Mouse (Mus musculus) hindbrain, embryonic 10.5 days (tissue): ENCODE data around the gene Fbxo27. TPM values are rescaled to one million over a fixed set of nuclear protein-coding genes. Genes with fewer than 3 reads are reported as not detected.
"Not testable (repeated sequence)": the region's sequence is repeated elsewhere in the genome, so short reads cannot be mapped to it uniquely, and the experiment has no call there.

ENCODE experiments used
- DNase-seq: peaks from one replicate; pipeline ENCODE4 v3.0.0-alpha.2; 2017; ENCODE audit warnings: low spot score
- H3K27ac ChIP-seq: fragments of 300-500 bp; sonication (generic); 2 replicates; pipeline ENCODE4 v1.5.1; 2016; ENCODE audit warnings: mild to moderate bottlenecking, moderate library complexity
- H3K27me3 ChIP-seq: fragments of 300-500 bp; sonication (generic); 2 replicates; pipeline ENCODE4 v1.6.1; 2016; ENCODE audit warnings: mild to moderate bottlenecking; ENCODE audit not compliant: poor library complexity, insufficient read depth, severe bottlenecking
- H3K36me3 ChIP-seq: fragments of 300-500 bp; sonication (generic); 2 replicates; pipeline ENCODE4 v1.6.1; 2016; ENCODE audit warnings: mild to moderate bottlenecking, moderate library complexity
- H3K4me1 ChIP-seq: fragments of 300-500 bp; sonication (generic); replicated peaks from 2 replicates; pipeline ENCODE4 v1.6.1; 2016; ENCODE audit warnings: mild to moderate bottlenecking
- H3K4me3 ChIP-seq: fragments of 300-500 bp; sonication (generic); 2 replicates; pipeline ENCODE4 v1.5.1; 2016; ENCODE audit warnings: mild to moderate bottlenecking, moderate library complexity
- H3K9me3 ChIP-seq: fragments of 300-500 bp; sonication (generic); 2 replicates; pipeline ENCODE4 v1.6.1; 2016; ENCODE audit warnings: mild to moderate bottlenecking, moderate library complexity
- WGBS: fragments of 180-500 bp; shearing (Covaris S2); methylation state at CpG from one replicate; pipeline ENCODE4 v1.1.7; 2016; 5-methylcytosine and 5-hydroxymethylcytosine counted together
- polyA plus RNA-seq: library from polyadenylated mRNA; unstranded; fragments of >200 nt; fragmentation: Nextera tagmentation; extraction: Ambion mirVana; gene quantifications from 2 replicates; pipeline ENCODE4 v1.2.1, GENCODE M21; 2016

The Fbxo27 gene
- polyA plus RNA-seq, 1 experiment from 2014 or later = 5.6 TPM

DNA sequence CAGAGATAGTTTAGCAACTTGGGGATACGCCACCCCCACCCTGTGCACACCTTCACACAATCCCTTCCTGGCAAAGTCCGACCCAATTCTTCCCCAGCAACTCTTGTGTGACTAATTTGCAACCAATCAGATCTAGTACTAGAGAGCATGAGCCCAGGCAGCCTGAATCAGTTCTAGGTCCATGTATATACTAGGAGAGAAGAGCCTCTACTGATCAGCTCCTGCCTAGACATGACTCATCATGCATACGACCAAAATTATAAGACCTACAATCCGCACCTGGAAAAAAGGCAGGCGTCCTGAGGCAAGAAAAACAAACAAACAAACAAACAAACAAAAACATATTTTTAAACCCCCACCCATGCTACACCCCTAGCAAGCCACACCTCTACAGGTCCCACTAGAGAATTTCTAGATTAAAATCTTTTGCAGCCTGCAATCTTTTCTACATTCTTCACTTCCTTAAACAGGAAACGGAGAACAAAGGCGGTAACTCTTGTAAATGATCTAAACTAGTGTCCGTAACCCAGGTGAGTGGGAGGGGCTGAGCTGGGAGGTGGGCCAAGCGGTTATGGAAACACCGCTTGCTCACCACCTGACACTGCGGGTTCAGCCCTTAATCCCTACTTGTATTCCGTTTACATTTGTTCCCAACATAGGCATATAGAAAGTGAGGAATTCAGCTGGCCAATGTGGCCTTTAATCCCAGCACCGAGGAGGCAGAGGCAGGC, 15.7 kb upstream of the Fbxo27 start:
- H3K27me3 ChIP-seq = no peaks in the 10 kb centered on the region
- no peak for DNase-seq
- H3K36me3 ChIP-seq = no peaks in the 10 kb centered on the region
- H3K4me1 ChIP-seq = no peaks in the 10 kb centered on the region
- WGBS = 86% methylated on average over 13 of the region's 13 CpGs
- H3K4me3 ChIP-seq = no peak overlapping the region
- H3K9me3 ChIP-seq = no peaks in the 10 kb centered on the region
- no peak overlapping the region for H3K27ac ChIP-seq

DNA sequence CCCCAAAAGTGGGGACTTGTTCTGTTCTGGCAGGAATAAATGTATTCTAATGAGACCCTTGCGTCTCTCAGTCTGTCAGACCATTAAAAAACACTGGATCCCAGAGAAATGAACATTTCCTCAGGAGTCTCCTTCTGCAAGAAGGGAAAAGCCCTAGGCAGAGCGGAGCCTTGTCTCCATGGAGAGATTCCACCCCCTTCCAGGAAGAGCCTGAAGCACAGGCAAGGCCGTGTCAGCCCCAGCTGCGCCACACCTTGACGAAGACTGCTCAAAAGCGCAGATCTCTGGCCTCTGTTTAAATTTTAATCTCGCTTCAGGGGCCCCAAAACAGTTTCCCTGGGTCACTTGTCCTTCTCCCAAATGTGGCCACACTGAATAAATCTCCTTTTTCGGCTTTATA, 15.0 kb upstream of the Fbxo27 start:
- H3K27me3 ChIP-seq = no peaks in the 10 kb centered on the region
- DNase-seq = no peak
- no peak overlapping the region for H3K4me3 ChIP-seq
- WGBS = 88% methylated on average over 8 of the region's 8 CpGs
- no peak overlapping the region for H3K27ac ChIP-seq
- H3K9me3 ChIP-seq = no peaks in the 10 kb centered on the region
- no peaks in the 10 kb centered on the region for H3K4me1 ChIP-seq
- no peaks in the 10 kb centered on the region for H3K36me3 ChIP-seq

DNA sequence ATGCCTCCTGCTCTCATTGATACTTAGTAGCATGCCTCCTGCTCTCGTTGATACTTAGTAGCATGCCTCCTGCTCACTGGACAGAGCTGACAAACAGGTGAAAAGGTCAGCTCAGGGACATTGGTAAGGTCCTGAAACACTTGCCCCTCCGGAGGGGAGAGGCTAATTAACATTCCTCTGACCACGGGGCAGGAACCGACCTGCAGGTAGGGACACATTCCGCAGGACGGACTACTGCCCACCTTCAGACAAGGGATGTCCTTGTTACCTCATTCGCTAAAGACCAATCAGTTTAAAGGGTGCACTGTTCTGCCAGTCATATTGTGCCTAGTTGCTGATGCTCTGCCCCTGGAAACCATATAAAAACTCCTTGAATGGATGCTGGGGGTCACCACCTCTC, 1.6 kb upstream of the Fbxo27 start:
- H3K27ac ChIP-seq = no peak overlapping the region
- H3K36me3 ChIP-seq = no peaks in the 10 kb centered on the region
- H3K4me1 ChIP-seq = peaks cover 25% of the 10 kb centered on the region
- H3K9me3 ChIP-seq = 0 out of 2 replicates have a peak, but pooled peaks cover 3% of the 10 kb centered on the region
- no peak overlapping the region for H3K4me3 ChIP-seq
- 75% methylated on average over 7 of the region's 7 CpGs for WGBS
- H3K27me3 ChIP-seq = peaks cover 35% of the 10 kb centered on the region
- no peak for DNase-seq

DNA sequence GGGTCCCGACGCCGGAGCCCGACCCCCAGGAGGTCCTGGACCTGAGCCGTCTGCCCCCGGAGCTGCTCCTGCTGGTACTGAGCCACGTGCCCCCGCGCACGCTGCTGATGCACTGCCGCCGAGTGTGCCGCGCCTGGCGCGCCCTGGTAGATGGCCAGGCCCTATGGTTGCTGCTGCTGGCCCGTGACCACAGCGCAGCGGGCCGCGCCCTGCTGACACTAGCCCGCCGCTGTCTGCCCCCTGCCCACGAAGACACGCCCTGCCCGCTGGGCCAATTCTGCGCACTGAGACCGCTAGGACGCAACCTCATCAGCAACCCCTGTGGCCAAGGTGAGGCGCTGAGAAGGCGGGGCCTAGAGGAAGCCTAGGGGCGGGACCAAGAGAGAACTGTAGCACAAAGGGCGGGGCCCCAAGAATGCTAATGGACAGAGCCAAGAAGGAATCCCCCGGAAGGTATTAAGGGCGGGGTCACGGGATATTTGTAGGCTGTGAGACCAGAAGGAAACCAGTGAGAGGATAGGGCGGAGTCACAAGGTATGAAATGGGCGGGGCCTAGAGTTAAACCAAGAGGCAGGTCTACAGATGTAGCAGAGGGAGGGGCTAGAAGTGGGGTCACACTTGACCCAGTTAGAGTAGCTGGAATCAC, 795 bp downstream of the Fbxo27 start:
- H3K4me3 ChIP-seq = peak overlapping the region; percentile 63
- DNase-seq = peak; percentile 82
- WGBS = under 1% methylated on average over 38 of the region's 38 CpGs
- H3K27me3 ChIP-seq = peaks cover 35% of the 10 kb centered on the region
- peaks cover 25% of the 10 kb centered on the region for H3K4me1 ChIP-seq
- peak overlapping the region; percentile 45 for H3K27ac ChIP-seq
- no peaks in the 10 kb centered on the region for H3K36me3 ChIP-seq
- H3K9me3 ChIP-seq = 0 out of 2 replicates have a peak, but pooled peaks cover 3% of the 10 kb centered on the region

GRCm38 (mm10) chr7:28694423-28694822, 1.8 kb downstream of the Fbxo27 start:
- H3K4me1 ChIP-seq = peaks cover 25% of the 10 kb centered on the region
- WGBS = 7% methylated on average over 14 of the region's 14 CpGs
- 0 out of 2 replicates have a peak, but pooled peaks cover 3% of the 10 kb centered on the region for H3K9me3 ChIP-seq
- peaks cover 35% of the 10 kb centered on the region for H3K27me3 ChIP-seq
- no peak overlapping the region for H3K27ac ChIP-seq
- no peaks in the 10 kb centered on the region for H3K36me3 ChIP-seq
- peak; percentile 35 for DNase-seq
- H3K4me3 ChIP-seq = peak overlapping the region; percentile 32; the same call in 1 of the 2 replicates

GRCm38 (mm10) chr7:28694966-28695511, 2.4 kb downstream of the Fbxo27 start:
- Histone ChIP-seq H3K4me1 (peaks cover 25% of the 10 kb centered on the region), H3K9me3 (0 out of 2 replicates have a peak, but pooled peaks cover 3% of the 10 kb centered on the region), H3K27ac (no peak overlapping the region), H3K27me3 (peaks cover 35% of the 10 kb centered on the region), H3K4me3 (0 out of 2 replicates have a peak overlapping the region, but pooled peaks have one; percentile 32), H3K36me3 (no peaks in the 10 kb centered on the region)
- no peak for DNase-seq
- WGBS = 58% methylated on average over 8 of the region's 8 CpGs

- Histone ChIP-seq H3K4me3 (no peak overlapping the region), H3K27me3 (peaks cover 31% of the 10 kb centered on the region), H3K27ac (no peak overlapping the region), H3K36me3 (no peaks in the 10 kb centered on the region), H3K4me1 (peaks cover 25% of the 10 kb centered on the region), H3K9me3 (peaks cover 11% of the 10 kb centered on the region; the same call in 1 of the 2 replicates)
- DNase-seq = no peak
- 94% methylated on average over 11 of the region's 11 CpGs for WGBS
Measured at GRCm38 (mm10) chr7:28697277-28697676, 4.6 kb downstream of the Fbxo27 start.

DNA sequence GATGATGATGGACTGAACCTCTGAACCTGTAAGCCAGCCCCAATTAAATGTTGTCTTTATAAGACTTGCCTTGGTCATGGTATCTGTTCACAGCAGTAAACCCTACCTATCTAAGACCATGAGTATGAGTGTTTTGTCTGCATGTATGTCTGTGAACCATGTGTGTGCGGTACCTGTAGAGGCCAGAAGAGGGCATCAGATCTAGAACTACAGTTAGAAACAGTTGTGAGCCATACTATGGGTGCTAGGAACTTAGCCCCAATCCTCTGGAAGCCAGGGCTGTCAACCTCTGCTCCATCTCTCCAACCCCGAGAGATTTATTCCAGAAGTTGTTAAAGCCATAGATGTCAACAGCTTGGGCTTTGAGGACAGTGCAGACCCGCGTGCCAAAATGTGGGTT, 7.6 kb downstream of the Fbxo27 start:
- peaks cover 1% of the 10 kb centered on the region for H3K27me3 ChIP-seq
- H3K36me3 ChIP-seq = no peaks in the 10 kb centered on the region
- H3K4me3 ChIP-seq = no peak overlapping the region
- peaks cover 7% of the 10 kb centered on the region; the same call in 1 of the 2 replicates for H3K9me3 ChIP-seq
- DNase-seq = no peak
- no peak overlapping the region for H3K27ac ChIP-seq
- WGBS = 98% methylated on average over 4 of the region's 4 CpGs
- no peaks in the 10 kb centered on the region for H3K4me1 ChIP-seq

- DNase-seq, H3K36me3 ChIP-seq, H3K27me3 ChIP-seq, H3K4me3 ChIP-seq, H3K4me1 ChIP-seq, H3K27ac ChIP-seq: not testable (repeated sequence)
- WGBS = 95% methylated on average over 12 of the region's 12 CpGs
- peaks cover 15% of the 10 kb centered on the region; the same call in 1 of the 2 replicates for H3K9me3 ChIP-seq
Measured at GRCm38 (mm10) chr7:28701306-28701705, 8.7 kb downstream of the Fbxo27 start.

GRCm38 (mm10) chr7:28702601-28703143, 10.0 kb downstream of the Fbxo27 start:
- no peak overlapping the region for H3K4me3 ChIP-seq
- H3K4me1 ChIP-seq = no peaks in the 10 kb centered on the region
- H3K36me3 ChIP-seq = no peaks in the 10 kb centered on the region
- peaks cover 15% of the 10 kb centered on the region; the same call in 1 of the 2 replicates for H3K9me3 ChIP-seq
- WGBS = 80% methylated on average over 9 of the region's 9 CpGs
- no peak for DNase-seq
- no peaks in the 10 kb centered on the region for H3K27me3 ChIP-seq
- H3K27ac ChIP-seq = no peak overlapping the region

GRCm38 (mm10) chr7:28709454-28709853, 16.8 kb downstream of the Fbxo27 start:
- DNase-seq = no peak
- Histone ChIP-seq H3K9me3 (0 out of 2 replicates have a peak, but pooled peaks cover 8% of the 10 kb centered on the region), H3K27ac (no peak overlapping the region), H3K4me1 (no peaks in the 10 kb centered on the region), H3K36me3 (no peaks in the 10 kb centered on the region), H3K27me3 (0 out of 2 replicates have a peak, but pooled peaks cover 1% of the 10 kb centered on the region), H3K4me3 (no peak overlapping the region)

- H3K36me3 ChIP-seq = no peaks in the 10 kb centered on the region
- H3K4me1 ChIP-seq = peaks cover under 1% of the 10 kb centered on the region; the same call in 1 of the 2 replicates
- DNase-seq = no peak
- H3K27ac ChIP-seq = no peak overlapping the region
- 0 out of 2 replicates have a peak, but pooled peaks cover 2% of the 10 kb centered on the region for H3K9me3 ChIP-seq
- H3K4me3 ChIP-seq = no peak overlapping the region
- H3K27me3 ChIP-seq = 0 out of 2 replicates have a peak, but pooled peaks cover 8% of the 10 kb centered on the region
- WGBS = 66% methylated on average over 3 of the region's 3 CpGs
Measured at GRCm38 (mm10) chr7:28710962-28711361, 18.3 kb downstream of the Fbxo27 start.
